Mouse (Mus musculus) stomach, postnatal 0 days (tissue): ENCODE data around the gene Mboat2.

ENCODE experiments used
- CTCF ChIP-seq: IDR thresholded peaks from 2 replicates; pipeline ENCODE4 v1.5.1; 2016; ENCODE audit warnings: antibody characterized with exemption, low read depth, mild to moderate bottlenecking, moderate library complexity
- EP300 ChIP-seq: optimal IDR thresholded peaks from 2 replicates; pipeline ENCODE3; 2016; ENCODE audit warnings: antibody characterized with exemption

DNA sequence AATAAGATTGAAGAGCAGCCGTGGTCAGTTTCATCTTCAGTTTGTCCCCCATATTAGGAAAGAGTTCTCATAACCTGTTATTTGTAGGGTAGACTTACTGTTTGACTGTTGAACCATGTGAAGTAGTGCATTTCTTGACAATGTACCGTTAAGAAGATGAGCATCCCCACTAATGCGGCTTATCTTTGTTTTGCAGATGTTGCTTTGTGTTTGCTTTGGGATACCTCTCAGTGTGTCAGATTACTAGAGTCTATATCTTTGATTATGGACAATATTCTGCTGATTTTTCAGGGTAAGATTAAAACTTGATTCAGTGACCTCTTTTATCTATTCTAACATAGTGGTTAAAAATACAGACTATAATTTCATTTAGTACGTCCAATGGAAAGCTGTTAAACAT is 93.3 kb downstream of the Mboat2 start:
- TF ChIP-seq EP300: no peak
- no peak for TF ChIP-seq CTCF
